10 mouse cellular contexts compared by ENCODE assay signal in the genomic region with DNA sequence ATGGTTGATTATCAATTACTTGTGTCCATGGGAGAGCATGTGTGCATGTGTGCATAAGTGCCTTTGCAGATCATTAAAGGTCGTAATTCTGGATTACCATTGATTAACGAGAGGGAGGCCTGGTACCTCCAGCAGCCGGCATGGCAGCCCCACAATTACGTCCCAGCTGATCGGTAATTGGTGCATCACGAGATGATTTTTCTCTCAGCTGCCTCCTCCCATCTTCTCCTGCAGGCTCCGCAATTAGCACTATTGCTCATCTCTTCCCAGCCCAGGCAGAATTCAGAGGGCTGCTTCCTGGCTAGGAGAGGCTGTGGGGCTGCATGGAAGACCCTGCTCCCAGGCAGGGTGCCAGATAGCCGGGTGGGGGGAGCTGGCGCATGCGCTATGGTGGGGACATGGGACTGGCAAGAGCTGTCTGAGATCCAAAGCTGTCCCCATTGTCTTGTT. TPM values are rescaled to one million over a fixed set of nuclear protein-coding genes. Genes with fewer than 3 reads are reported as not detected.
DNase-seq lines count a peak whose midpoint lies in the region; ATAC-seq and TF ChIP-seq lines count a peak whose summit lies in the region.
"Had no signal": no experiment of that assay in that cellular context is flagged by ENCODE, and none has a peak within 500 bp of the region (broad histone marks: within the 10 kb centered on the region; RNA-seq: fewer than 3 reads in every experiment).

No protein-coding gene starts in this region.

- DNase-seq in gastrocnemius, postnatal 25 days = peak; percentile 10
- no peak for DNase-seq in gastrocnemius, postnatal 14 days
- peak; percentile 39 for DNase-seq in embryonic facial prominence, embryonic 11.5 days (ENCODE audit: low spot score)
- peak; percentile 68 to 74 for DNase-seq in layer of hippocampus, adult 2 months (ENCODE audit: low spot score in 2 of 2)
- DNase-seq in thymus, postnatal 25 days = no peak
- DNase-seq in cerebellum, adult 11-12 months = no peak
- no peak for DNase-seq in cerebellum, postnatal 36 days

- no peaks in the 10 kb centered on the region for H3K9me3 ChIP-seq in embryonic facial prominence, embryonic 11.5 days (replicated peaks; ENCODE audit: control insufficient read depth, low read length)
- no peaks in the 10 kb centered on the region for H3K9me3 ChIP-seq in neural tube, embryonic 14.5 days (ENCODE audit: control insufficient read depth, low read length)
- H3K9me3 ChIP-seq: megakaryocyte, embryonic 14.5 days had no signal

- H3K36me3 ChIP-seq in embryonic facial prominence, embryonic 11.5 days (replicated peaks; ENCODE audit: control insufficient read depth, insufficient read depth, low read depth, low read length) = no peaks in the 10 kb centered on the region
- H3K36me3 ChIP-seq in neural tube, embryonic 14.5 days (ENCODE audit: control insufficient read depth, insufficient read depth, low read length) = no peaks in the 10 kb centered on the region

- no peak overlapping the region for H3K4me3 ChIP-seq in embryonic facial prominence, embryonic 11.5 days (ENCODE audit: low read depth, low read length)
- no peak overlapping the region for H3K4me3 ChIP-seq in layer of hippocampus, adult 2 months
- H3K4me3 ChIP-seq in neural tube, embryonic 14.5 days (ENCODE audit: low read depth, low read length) = no peak overlapping the region
- H3K4me3 ChIP-seq: erythroblast, embryonic 14.5 days; megakaryocyte, embryonic 14.5 days had no signal

- no peak overlapping the region for H3K27ac ChIP-seq in embryonic facial prominence, embryonic 11.5 days (replicated peaks; ENCODE audit: low read depth, low read length)
- peak overlapping the region; percentile 89 for H3K27ac ChIP-seq in layer of hippocampus, adult 2 months
- peak overlapping the region; percentile 87 for H3K27ac ChIP-seq in neural tube, embryonic 14.5 days (ENCODE audit: low read depth, low read length)

- ATAC-seq in embryonic facial prominence, embryonic 11.5 days (replicated peaks; ENCODE audit: insufficient number of reproducible peaks, low FRiP score, low TSS enrichment, low read depth) = no peak
- peak; percentile 92 for ATAC-seq in neural tube, embryonic 14.5 days (ENCODE audit: low read depth)

- H3K9ac ChIP-seq in embryonic facial prominence, embryonic 11.5 days (replicated peaks; ENCODE audit: low read length) = no peak overlapping the region
- H3K9ac ChIP-seq in neural tube, embryonic 14.5 days (replicated peaks; ENCODE audit: low read depth, low read length) = peak overlapping the region; percentile 32; the same call in 1 of the 2 replicates

- no peaks in the 10 kb centered on the region for H3K27me3 ChIP-seq in embryonic facial prominence, embryonic 11.5 days (ENCODE audit: control insufficient read depth, insufficient read depth, low read length)
- H3K27me3 ChIP-seq in neural tube, embryonic 14.5 days (ENCODE audit: control insufficient read depth, insufficient read depth, low read length) = no peaks in the 10 kb centered on the region
- H3K27me3 ChIP-seq: megakaryocyte, embryonic 14.5 days had no signal

- H3K4me2 ChIP-seq in embryonic facial prominence, embryonic 11.5 days (ENCODE audit: low read depth, low read length) = no peak overlapping the region
- 0 out of 2 replicates have a peak overlapping the region, but pooled peaks have one; percentile 21 for H3K4me2 ChIP-seq in neural tube, embryonic 14.5 days (ENCODE audit: low read depth, low read length)

- peaks cover 7% of the 10 kb centered on the region; the same call in 1 of the 2 replicates for H3K4me1 ChIP-seq in embryonic facial prominence, embryonic 11.5 days (ENCODE audit: control insufficient read depth, insufficient read depth, low read length)
- peaks cover 17% of the 10 kb centered on the region for H3K4me1 ChIP-seq in neural tube, embryonic 14.5 days (ENCODE audit: control insufficient read depth, insufficient read depth, low read length)

- WGBS in embryonic facial prominence, embryonic 11.5 days = 37% methylated on average over 10 of the region's 10 CpGs
- WGBS in neural tube, embryonic 14.5 days = 8% methylated on average over 10 of the region's 10 CpGs

- intact Hi-C loops in gastrocnemius, postnatal 14 days (cut with DNase I; ENCODE audit: low total_unique reads) = loop anchor here (5.0 kb wide), 1 partner anchor 119 kb away; no protein-coding TSS in a partner anchor

- no peak for TF ChIP-seq CTCF in layer of hippocampus, adult 2 months (conservative IDR thresholded peaks at IDR 0.05)

RNA-seq across cellular contexts. Expression of gene Irf2bpl, which starts 26.9 kb away (rescaled TPM):
- 10 to 100 TPM; 22.0 to 24.0 TPM for total RNA-seq in gastrocnemius, postnatal 25 days (2021)
- 10 to 100 TPM; 41.8 to 42.8 TPM for total RNA-seq in gastrocnemius, postnatal 14 days (2021)
- polyA plus RNA-seq in embryonic facial prominence, embryonic 11.5 days (2014; fragmentation: Nextera tagmentation; extraction: Ambion mirVana) = 15.5 and 16.4 TPM in 2 replicates
- 10 to 100 TPM; 69.8 to 70.2 TPM for total RNA-seq in layer of hippocampus, adult 2 months (2021)
- 47.6 and 58.3 TPM in 2 replicates for polyA plus RNA-seq in neural tube, embryonic 14.5 days (2014; fragmentation: Nextera tagmentation; extraction: Ambion mirVana)

RNA-seq across cellular contexts. Expression of gene Cipc, which starts 35.3 kb away (rescaled TPM):
- total RNA-seq in gastrocnemius, postnatal 25 days (2021) = 10 to 100 TPM; 22.7 to 32.3 TPM
- 10 to 100 TPM; 20.2 to 20.3 TPM for total RNA-seq in gastrocnemius, postnatal 14 days (2021)
- 30.8 and 33.5 TPM in 2 replicates for polyA plus RNA-seq in embryonic facial prominence, embryonic 11.5 days (2014; fragmentation: Nextera tagmentation; extraction: Ambion mirVana)
- 10 to 100 TPM; 73.4 to 83.6 TPM for total RNA-seq in layer of hippocampus, adult 2 months (2021)
- polyA plus RNA-seq in neural tube, embryonic 14.5 days (2014; fragmentation: Nextera tagmentation; extraction: Ambion mirVana) = 51.7 and 54.2 TPM in 2 replicates

Comparison
In these comparisons a context has a peak if more than half of its experiments do, and no peak if none do; other contexts are left out.
1. DNase-seq: peak in gastrocnemius, postnatal 25 days (single experiment), embryonic facial prominence, embryonic 11.5 days (single experiment) and layer of hippocampus, adult 2 months (2 of 2); none in gastrocnemius, postnatal 14 days (single experiment), thymus, postnatal 25 days (single experiment), cerebellum, adult 11-12 months (single experiment) and cerebellum, postnatal 36 days (0 of 2).